Mouse (Mus musculus): ENCODE results near the gene Tmem240. TPM values are rescaled to one million over a fixed set of nuclear protein-coding genes. Genes with fewer than 3 reads are reported as not detected.
A peak's percentile ranks its signal among the peaks of the same experiment; 100 is the strongest.

Tmem240 gene
- polyA plus RNA-seq, 1 experiment from 2014 or later: 0.15 TPM

GRCm38 (mm10) chr4:155696261-155697255, 38.0 kb upstream of the Tmem240 start:
- 68% methylated on average over 16 of the region's 16 CpGs for WGBS
- no peak for ATAC-seq (ENCODE audit: low read depth)
- Histone ChIP-seq H3K9me3 (ENCODE audit: control insufficient read depth, low read length) (no peaks in the 10 kb centered on the region), H3K4me1 (replicated peaks; ENCODE audit: control insufficient read depth, insufficient read depth, low read length) (peaks cover 4% of the 10 kb centered on the region; the same call in 1 of the 2 replicates), H3K4me3 (ENCODE audit: low read length) (no peak overlapping the region), H3K9ac (ENCODE audit: low read length) (no peak overlapping the region), H3K4me2 (ENCODE audit: low read depth, low read length) (no peak overlapping the region), H3K36me3 (ENCODE audit: control insufficient read depth, insufficient read depth, low read length) (no peaks in the 10 kb centered on the region), H3K27me3 (ENCODE audit: control insufficient read depth, insufficient read depth, low read depth, low read length) (peaks cover 7% of the 10 kb centered on the region; the same call in 1 of the 2 replicates), H3K27ac (ENCODE audit: low read length) (no peak overlapping the region)

GRCm38 (mm10) chr4:155700425-155700824, 34.2 kb upstream of the Tmem240 start:
- no peak for ATAC-seq (ENCODE audit: low read depth)

GRCm38 (mm10) chr4:155703425-155703929, 31.1 kb upstream of the Tmem240 start:
- H3K4me1 ChIP-seq (replicated peaks; ENCODE audit: control insufficient read depth, insufficient read depth, low read length): peaks cover 12% of the 10 kb centered on the region
- no peak overlapping the region for H3K4me2 ChIP-seq (ENCODE audit: low read depth, low read length)
- WGBS: 94% methylated on average over 4 of the region's 4 CpGs
- no peak for ATAC-seq (ENCODE audit: low read depth)
- no peak overlapping the region for H3K4me3 ChIP-seq (ENCODE audit: low read length)
- no peaks in the 10 kb centered on the region for H3K9me3 ChIP-seq (ENCODE audit: control insufficient read depth, low read length)
- no peak overlapping the region for H3K9ac ChIP-seq (ENCODE audit: low read length)
- no peaks in the 10 kb centered on the region for H3K36me3 ChIP-seq (ENCODE audit: control insufficient read depth, insufficient read depth, low read length)
- no peak overlapping the region for H3K27ac ChIP-seq (ENCODE audit: low read length)
- H3K27me3 ChIP-seq (ENCODE audit: control insufficient read depth, insufficient read depth, low read depth, low read length): no peaks in the 10 kb centered on the region

More at GRCm38 (mm10) chr4:155700425-155700824, 34.2 kb upstream of the Tmem240 start:
- Histone ChIP-seq H3K27me3 (ENCODE audit: control insufficient read depth, insufficient read depth, low read depth, low read length) (peaks cover 2% of the 10 kb centered on the region; the same call in 1 of the 2 replicates), H3K4me2 (ENCODE audit: low read depth, low read length) (no peak overlapping the region), H3K36me3 (ENCODE audit: control insufficient read depth, insufficient read depth, low read length) (no peaks in the 10 kb centered on the region), H3K4me3 (ENCODE audit: low read length) (no peak overlapping the region), H3K4me1 (replicated peaks; ENCODE audit: control insufficient read depth, insufficient read depth, low read length) (peaks cover 3% of the 10 kb centered on the region; the same call in 1 of the 2 replicates), H3K9me3 (ENCODE audit: control insufficient read depth, low read length) (no peaks in the 10 kb centered on the region), H3K27ac (ENCODE audit: low read length) (no peak overlapping the region), H3K9ac (ENCODE audit: low read length) (no peak overlapping the region)

GRCm38 (mm10) chr4:155704721-155705591, 29.6 kb upstream of the Tmem240 start, which contains the start of gene Ssu72:
Gene Ssu72 (plus strand): TSS chr4:155704800.
- peak; percentile 95 for ATAC-seq (ENCODE audit: low read depth)
- Histone ChIP-seq H3K27me3 (ENCODE audit: control insufficient read depth, insufficient read depth, low read depth, low read length) (no peaks in the 10 kb centered on the region), H3K4me1 (replicated peaks; ENCODE audit: control insufficient read depth, insufficient read depth, low read length) (peaks cover 12% of the 10 kb centered on the region), H3K9me3 (ENCODE audit: control insufficient read depth, low read length) (no peaks in the 10 kb centered on the region), H3K27ac (ENCODE audit: low read length) (peak within 1 kb of the TSS; percentile 97), H3K9ac (ENCODE audit: low read length) (peak within 1 kb of the TSS; percentile 93), H3K4me2 (ENCODE audit: low read depth, low read length) (peak within 1 kb of the TSS; percentile 85), H3K36me3 (ENCODE audit: control insufficient read depth, insufficient read depth, low read length) (no peaks in the 10 kb centered on the region), H3K4me3 (ENCODE audit: low read length) (peak within 1 kb of the TSS; percentile 95)
- under 1% methylated on average over 77 of the region's 83 CpGs for WGBS

- peak overlapping the region; percentile 97 for H3K27ac ChIP-seq (ENCODE audit: low read length)
- H3K27me3 ChIP-seq (ENCODE audit: control insufficient read depth, insufficient read depth, low read depth, low read length): no peaks in the 10 kb centered on the region
- H3K4me2 ChIP-seq (ENCODE audit: low read depth, low read length): peak overlapping the region; percentile 85
- H3K36me3 ChIP-seq (ENCODE audit: control insufficient read depth, insufficient read depth, low read length): no peaks in the 10 kb centered on the region
- H3K4me3 ChIP-seq (ENCODE audit: low read length): peak overlapping the region; percentile 95
- H3K9me3 ChIP-seq (ENCODE audit: control insufficient read depth, low read length): no peaks in the 10 kb centered on the region
- ATAC-seq (ENCODE audit: low read depth): no peak
- WGBS: 0% methylated on average over 19 of the region's 19 CpGs
- peak overlapping the region; percentile 93 for H3K9ac ChIP-seq (ENCODE audit: low read length)
- peaks cover 15% of the 10 kb centered on the region for H3K4me1 ChIP-seq (replicated peaks; ENCODE audit: control insufficient read depth, insufficient read depth, low read length)
Observed at GRCm38 (mm10) chr4:155705592-155705929, 29.0 kb upstream of the Tmem240 start.

GRCm38 (mm10) chr4:155708582-155708981, 26.0 kb upstream of the Tmem240 start:
- 65% methylated on average over 2 of the region's 2 CpGs for WGBS
- Histone ChIP-seq H3K4me1 (replicated peaks; ENCODE audit: control insufficient read depth, insufficient read depth, low read length) (peaks cover 16% of the 10 kb centered on the region), H3K4me3 (ENCODE audit: low read length) (no peak overlapping the region), H3K36me3 (ENCODE audit: control insufficient read depth, insufficient read depth, low read length) (no peaks in the 10 kb centered on the region), H3K9ac (ENCODE audit: low read length) (no peak overlapping the region), H3K9me3 (ENCODE audit: control insufficient read depth, low read length) (no peaks in the 10 kb centered on the region), H3K27ac (ENCODE audit: low read length) (peak overlapping the region; percentile 43), H3K27me3 (ENCODE audit: control insufficient read depth, insufficient read depth, low read depth, low read length) (no peaks in the 10 kb centered on the region), H3K4me2 (ENCODE audit: low read depth, low read length) (no peak overlapping the region)
- no peak for ATAC-seq (ENCODE audit: low read depth)

- no peak overlapping the region for H3K4me2 ChIP-seq (ENCODE audit: low read depth, low read length)
- no peaks in the 10 kb centered on the region for H3K27me3 ChIP-seq (ENCODE audit: control insufficient read depth, insufficient read depth, low read depth, low read length)
- no peak for ATAC-seq (ENCODE audit: low read depth)
- H3K4me1 ChIP-seq (replicated peaks; ENCODE audit: control insufficient read depth, insufficient read depth, low read length): peaks cover 14% of the 10 kb centered on the region
- no peak overlapping the region for H3K4me3 ChIP-seq (ENCODE audit: low read length)
- H3K36me3 ChIP-seq (ENCODE audit: control insufficient read depth, insufficient read depth, low read length): no peaks in the 10 kb centered on the region
- H3K27ac ChIP-seq (ENCODE audit: low read length): peak overlapping the region; percentile 43; the same call in 1 of the 2 replicates
- H3K9me3 ChIP-seq (ENCODE audit: control insufficient read depth, low read length): no peaks in the 10 kb centered on the region
- H3K9ac ChIP-seq (ENCODE audit: low read length): no peak overlapping the region
Observed at GRCm38 (mm10) chr4:155708988-155709387, 25.6 kb upstream of the Tmem240 start.

GRCm38 (mm10) chr4:155710521-155711252, 23.9 kb upstream of the Tmem240 start:
- Histone ChIP-seq H3K4me3 (ENCODE audit: low read length) (no peak overlapping the region), H3K27me3 (ENCODE audit: control insufficient read depth, insufficient read depth, low read depth, low read length) (no peaks in the 10 kb centered on the region), H3K9ac (ENCODE audit: low read length) (no peak overlapping the region), H3K4me1 (replicated peaks; ENCODE audit: control insufficient read depth, insufficient read depth, low read length) (peaks cover 14% of the 10 kb centered on the region), H3K36me3 (ENCODE audit: control insufficient read depth, insufficient read depth, low read length) (peaks cover 4% of the 10 kb centered on the region), H3K9me3 (ENCODE audit: control insufficient read depth, low read length) (no peaks in the 10 kb centered on the region), H3K4me2 (ENCODE audit: low read depth, low read length) (peak overlapping the region; percentile 17; the same call in 1 of the 2 replicates), H3K27ac (ENCODE audit: low read length) (peak overlapping the region; percentile 77)
- 54% methylated on average over 6 of the region's 6 CpGs for WGBS
- ATAC-seq (ENCODE audit: low read depth): peak; percentile 27

All from lung, embryonic 16.5 days (tissue).